Mouse (Mus musculus): ENCODE measurements around the gene Pced1b.

The Pced1b gene

DNA sequence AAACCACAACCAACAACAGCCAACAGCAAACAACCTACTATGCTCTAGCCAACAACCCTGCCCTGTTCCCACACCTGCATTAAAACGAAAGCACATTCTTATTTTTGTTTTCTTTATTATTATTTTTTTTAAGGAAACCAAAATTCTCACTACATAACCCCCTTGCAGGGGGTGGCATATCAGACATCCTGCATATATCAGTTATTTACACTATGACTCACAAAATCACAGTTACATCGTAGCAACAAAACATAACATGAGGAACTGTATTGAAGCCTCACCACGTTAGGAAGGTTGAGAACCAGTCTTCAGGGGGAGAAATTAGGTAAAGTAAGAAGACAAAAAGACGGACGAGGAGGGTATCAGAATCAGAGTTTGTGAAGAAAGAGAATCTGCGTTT is 159.2 kb downstream of the Pced1b start:
- DNase-seq = no peak

DNA sequence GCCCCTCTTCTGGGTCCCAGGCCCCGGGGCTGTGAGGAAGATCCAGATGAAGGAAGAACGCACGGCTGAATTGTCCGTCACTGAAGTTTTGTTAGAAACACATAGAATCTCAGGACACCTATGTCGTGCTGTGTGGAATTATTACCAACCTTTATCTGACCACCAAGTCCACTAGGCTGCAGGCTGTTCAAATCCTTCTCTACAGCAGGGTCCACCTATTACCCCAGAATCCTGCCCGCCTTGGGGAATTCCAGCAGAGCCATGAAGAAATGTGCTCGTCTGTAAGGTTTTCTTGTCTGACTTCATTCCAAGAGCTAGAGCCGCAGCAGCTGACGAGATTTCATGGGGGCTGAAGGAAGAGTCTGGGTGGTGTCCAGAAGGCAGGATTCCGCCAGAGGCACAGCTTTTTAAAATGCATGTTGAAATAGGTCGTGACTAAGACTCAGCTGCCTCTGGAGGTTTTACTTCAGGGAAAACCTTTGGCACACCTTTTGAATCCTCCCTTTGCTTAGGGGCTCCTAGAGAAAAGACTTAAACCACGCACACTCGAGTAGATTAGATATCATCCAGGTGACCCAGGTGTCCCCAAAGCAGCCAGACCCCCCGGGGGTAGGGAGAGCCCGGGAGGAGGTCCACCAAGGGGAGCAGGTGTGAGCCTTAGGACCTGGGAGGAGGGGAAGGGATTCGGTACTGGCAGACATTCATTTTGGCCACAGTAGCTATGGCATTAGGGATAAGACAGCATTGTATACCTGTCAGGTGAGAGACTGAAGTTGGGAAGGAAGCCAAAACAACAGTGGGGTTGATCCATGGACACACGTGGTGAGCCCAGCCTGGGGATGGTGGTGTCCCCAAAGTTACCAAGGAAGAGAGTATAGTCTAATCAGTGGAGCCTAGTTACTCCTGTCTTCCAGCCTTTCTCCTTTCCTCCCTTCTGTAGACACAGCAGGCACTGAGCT is 160.9 kb downstream of the Pced1b start:
- no peak for DNase-seq

DNA sequence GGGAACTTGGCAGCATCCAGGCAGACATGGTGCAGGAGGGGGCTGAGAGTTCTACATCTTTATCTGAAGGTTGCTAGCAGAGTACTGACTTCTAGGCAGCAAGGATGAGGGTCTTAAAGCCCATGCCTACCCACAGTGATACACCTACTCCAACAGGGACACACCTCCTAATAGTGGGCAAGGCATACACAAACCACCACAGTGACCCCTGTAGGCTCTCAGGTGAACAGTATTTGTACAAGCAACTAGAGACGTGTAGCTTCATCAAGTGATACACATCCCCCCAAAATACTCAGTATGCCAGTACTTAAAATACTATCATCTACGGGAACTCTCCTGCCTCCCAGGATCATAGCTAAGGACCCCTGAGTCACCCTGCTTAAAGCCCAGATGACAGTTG is 164.2 kb downstream of the Pced1b start:
- DNase-seq = no peak

DNA sequence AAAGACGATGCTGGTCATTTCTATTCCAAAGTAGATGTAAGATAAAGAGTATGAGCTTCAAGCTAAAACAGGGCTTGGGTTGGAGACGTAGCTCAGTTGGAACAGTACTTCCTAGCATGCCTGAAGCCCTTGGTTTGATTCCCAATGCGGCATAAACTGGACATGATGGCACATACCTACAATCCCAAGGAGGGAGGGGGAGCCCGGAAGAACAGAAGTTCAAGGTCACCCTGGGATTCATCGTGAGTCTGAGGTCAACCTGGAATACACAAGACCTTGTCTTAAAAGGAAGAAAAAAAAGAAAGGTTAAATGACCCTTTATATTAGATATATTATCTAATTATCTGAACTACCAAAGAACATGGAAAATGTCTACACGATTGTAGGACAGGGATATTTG is 164.8 kb downstream of the Pced1b start:
- DNase-seq = no peak

DNA sequence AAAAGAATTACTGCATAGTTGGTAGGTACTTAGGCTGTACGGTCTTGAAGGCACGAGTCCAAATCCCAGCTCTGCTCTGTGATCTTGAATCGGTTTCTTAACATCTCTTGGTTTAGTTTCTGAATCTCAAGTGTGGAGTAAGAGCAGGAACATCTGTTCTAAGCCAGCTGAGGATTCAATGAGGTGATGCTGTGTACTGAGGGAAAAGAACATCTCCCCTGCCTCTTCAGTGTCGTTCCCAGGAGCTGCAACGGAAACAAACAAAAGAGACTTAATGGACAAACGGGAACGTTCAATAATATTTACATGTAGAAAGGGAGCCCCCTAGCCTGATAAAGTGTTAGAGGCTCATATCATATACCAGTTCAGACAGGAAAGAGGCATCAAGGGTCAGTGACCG is 165.4 kb downstream of the Pced1b start:
- DNase-seq = no peak

DNA sequence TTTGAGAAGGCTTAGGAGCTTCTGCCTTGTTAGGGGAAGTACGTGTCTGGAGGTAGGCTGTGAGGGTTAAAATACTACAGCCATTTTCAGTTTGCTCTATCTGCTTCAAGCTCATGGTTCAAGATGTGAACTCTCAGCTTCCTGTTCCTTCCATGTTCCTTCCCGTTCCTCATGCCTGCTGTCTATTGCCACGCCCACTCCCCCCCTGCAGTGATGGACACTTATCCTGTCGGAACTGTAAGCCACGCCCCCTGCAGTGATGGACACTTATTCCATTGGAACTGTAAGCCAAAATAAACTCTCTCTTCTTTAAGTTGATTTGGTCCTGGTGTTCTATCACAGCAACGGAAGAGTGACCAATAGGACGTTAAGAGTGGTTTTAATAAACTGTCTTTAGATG is 166.0 kb downstream of the Pced1b start:
- no peak for DNase-seq

DNA sequence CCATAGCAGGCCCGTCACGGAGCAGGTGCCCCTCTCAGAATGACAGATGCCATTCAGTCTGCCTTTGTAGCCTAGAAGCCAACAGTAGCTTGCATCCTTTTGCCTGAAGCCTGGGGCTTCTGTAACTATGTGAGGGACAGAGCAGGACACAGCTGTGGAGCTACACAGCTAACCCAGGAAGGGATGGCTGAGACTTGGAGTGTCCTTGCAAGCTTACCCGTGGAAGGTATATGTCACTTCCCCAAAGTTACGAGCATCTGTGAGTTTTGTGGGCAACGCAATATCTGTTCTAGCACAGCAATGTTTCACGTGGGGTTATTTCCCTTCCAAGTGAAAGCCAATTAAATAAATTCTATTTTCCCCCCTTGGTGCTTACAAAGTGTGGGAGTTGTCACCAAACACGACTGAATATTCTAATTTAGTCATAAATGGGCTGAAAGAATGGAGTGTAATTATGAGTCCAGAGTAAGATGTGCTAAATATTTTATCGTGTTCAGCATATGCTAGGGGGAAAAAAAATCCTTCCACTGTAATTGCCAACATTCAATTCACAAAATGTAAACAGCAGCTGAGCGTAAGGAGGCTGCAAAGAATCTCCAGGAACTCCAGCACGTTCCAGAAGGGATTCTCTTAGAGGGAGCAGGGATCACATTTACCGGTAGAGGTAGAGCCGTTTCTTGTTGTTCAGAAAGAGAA is 168.0 kb downstream of the Pced1b start:
- no peak for DNase-seq

DNA sequence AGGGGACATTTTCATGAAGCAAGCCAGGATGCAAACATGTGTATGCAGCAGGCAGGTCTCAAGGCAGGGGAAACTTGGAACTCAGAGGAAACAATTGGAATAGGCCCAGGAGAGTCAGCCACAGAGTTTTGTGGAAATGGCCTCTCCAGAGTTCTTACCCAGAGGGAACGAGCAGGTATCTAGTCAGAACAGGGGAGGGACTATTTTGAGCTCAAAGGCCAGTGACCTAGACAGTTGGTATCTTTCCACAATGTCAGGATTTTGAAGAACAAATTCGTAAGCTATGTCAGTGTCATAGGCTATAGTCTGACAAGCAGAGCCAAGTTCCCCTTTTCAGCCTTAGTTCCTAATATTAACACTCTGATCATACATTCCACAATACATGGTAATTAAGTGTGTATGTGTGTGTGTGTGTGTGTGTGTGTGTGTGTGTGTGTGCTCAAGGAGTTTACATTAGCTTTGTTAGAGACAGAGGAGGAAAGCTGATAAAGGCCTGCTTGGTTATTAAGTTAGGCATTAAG is 168.6 kb downstream of the Pced1b start:
- DNase-seq = no peak

DNA sequence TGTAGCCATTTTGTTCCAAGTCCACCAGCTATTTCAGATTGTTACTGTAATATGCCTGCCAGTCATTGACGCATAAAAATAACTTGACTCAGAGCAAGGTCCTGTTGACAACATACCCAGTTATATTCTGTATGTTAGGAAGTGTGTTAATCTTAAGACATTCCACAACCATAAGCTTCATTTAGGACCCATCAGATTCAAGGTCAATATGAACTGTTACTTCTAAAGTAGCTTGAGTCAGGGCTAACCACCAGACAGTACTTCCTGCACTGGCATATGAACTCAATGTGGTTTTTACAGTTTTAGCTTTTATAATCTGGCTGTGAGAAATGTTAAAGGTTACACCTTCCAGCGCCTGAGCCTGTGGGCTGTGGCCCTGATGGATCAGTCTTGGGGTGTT is 173.4 kb downstream of the Pced1b start:
- no peak for DNase-seq

DNA sequence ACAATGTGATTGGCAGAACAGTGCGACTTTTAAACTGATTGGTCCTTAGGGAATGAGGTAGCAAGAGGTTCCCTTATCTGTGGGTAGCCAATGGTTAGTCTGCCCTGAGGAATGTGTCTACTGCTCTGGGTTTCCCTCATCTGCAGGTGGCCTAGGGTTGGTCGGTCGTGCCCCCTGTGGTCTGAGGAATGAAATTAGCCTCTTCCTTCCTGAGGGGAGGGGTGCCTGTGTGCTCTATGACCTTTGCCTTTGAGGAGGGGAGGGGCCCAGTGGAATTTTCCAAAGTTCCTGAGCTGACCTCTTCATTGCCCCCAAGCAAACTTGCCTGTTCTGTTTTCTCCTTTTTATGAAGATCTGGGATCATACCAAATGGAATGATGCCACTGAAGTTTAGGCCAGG is 174.6 kb downstream of the Pced1b start:
- DNase-seq = no peak

DNA sequence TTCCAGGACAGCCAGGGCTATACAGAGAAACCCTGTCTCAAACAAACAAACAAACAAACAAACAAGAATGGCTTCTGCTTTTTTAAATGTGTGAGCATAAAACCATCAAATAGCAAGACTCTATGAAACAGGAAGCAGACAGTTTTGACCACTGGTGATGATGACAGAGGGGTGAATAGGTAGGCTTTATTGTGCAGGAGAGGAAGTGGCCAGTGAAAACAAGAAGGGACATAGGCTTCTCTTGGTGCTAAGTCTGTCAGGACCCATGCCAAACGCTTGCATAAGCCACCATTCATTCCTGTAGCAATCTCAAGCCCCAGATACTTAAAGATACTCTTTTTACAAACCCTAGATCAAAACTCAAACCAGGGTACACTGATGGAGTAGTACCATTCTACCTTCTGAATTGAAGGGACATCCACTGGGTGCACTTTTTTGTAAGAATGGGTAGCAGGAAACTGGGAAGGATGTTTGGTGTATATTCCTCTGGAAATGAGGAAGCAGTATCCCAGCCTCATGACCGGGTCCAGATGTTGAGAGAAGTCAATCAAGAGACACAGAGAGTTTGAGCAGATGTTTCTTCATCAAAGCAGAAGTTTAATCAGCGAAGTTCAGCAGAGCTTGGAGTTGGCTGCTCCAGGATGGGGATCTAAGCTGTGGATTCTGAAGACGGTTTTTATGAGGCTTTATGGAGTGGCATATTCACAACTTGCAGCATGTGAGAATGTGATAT is 175.5 kb downstream of the Pced1b start:
- DNase-seq = no peak

DNA sequence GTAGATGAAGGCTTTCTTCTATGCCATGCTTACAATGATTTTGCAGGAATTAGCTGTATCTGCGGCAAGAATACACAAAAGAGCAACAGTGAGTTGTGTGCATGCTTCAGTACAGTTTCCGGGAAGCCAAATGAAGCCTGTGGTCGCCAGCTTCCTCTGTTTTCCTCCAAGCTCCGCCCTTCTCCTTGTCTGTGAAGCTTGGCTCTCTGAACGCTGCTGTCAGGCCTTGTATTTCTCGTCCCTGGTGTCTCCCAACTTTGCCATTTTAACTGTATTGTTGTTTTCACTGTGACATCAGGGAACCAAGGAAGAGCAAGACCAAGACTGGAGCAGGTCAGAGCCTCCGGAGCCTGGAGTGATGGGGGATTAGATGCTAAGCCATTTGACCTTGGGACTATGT is 177.5 kb downstream of the Pced1b start:
- DNase-seq = no peak

DNA sequence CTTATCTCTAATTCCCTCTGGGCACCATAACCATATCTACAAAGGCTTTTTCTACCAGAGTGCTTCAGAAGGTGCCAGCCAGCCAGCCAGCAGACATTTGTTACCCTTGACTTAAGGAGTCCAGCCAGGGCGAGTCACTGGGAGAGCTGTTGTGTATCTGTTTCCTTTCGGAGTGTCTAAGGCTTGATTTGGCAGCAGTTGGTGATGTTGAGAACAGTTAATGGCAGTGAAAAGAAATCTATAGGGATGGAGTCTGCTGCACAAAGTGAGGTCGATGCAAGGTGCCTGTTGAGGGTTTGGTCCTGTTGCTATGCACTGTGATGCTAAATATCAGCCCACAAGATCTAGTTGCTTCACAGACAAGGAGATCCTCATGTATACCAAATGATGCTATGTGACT is 178.1 kb downstream of the Pced1b start:
- no peak for DNase-seq

DNA sequence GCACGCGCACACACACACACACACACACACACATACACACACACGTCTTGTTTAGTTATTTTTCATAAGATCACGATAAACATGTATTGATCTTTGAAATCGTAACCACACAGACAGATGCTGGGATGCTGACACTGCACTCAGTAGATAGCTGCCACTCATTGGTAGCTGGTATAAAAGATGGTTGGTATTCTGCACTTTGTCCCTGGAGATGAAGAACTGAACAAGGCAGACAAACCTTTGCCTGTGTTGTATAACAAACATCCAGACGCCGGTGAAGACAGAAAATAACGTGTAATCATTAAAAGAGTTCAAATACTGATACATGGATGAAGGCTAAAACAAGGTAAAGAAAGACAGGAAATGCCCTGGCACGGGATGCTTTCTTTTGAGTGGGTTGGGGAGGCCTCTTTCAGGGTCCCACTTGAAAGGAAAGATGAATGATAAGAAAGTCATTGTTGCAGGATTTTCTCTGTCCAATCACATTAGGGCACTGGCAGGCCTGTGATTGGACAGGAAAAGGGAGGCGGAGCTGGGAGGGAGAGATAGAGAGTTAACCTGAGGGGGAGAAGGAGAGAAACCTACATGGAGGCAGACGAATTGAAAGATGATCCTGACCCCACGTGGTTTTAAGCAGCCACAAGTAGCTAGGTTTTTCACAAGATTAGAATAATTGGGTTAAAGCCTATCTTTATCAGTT is 182.4 kb downstream of the Pced1b start:
- no peak for DNase-seq

DNA sequence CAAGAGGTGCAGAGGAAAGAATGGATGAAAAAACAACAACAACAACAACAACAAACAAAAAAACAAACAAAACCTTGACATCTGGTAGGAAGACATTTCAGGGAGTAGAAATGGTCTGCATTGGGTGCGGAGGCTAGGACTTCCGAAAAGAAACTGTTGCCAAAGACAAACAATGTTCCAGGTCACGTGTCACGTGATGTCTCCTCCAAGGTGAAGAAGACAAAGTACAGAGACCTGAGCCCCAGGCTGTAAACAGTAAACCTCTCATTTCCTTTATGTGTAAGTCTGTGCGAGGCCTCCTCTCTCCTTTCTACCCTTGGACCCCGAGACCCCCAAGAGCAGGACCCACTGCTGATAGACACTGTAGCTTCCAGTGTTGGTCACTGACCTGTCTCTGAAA is 184.6 kb downstream of the Pced1b start:
- DNase-seq = no peak

DNA sequence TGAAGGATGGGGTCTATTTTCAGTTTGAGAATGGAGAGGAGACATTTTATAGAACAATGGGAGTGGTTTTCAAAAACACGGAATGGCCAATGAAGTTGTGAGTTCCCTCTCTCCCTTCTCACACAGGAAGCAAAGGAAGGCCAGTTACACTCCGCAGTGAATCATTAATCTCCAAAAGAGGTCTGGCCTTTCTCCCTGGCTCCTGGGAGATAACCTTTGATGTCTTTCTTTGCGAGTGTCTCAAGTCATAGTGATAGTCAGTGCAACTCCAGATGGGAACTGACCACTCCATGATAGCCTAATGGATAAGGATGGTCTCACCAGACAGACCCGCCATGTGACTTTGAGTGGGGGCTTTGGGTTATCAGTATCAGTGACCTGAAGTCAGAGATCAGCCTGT is 185.3 kb downstream of the Pced1b start:
- no peak for DNase-seq

Measured in kidney, postnatal 25 days (tissue).